18 mouse cellular contexts compared by ENCODE assay signal in genomic region chr14:58687814-58688213, GRCm38 (mm10).
"Had no signal": no experiment of that assay in that cellular context is flagged by ENCODE, and none has a peak within 500 bp of the region (broad histone marks: within the 10 kb centered on the region; RNA-seq: fewer than 3 reads in every experiment).

No protein-coding gene starts in this region.

- H3K9ac ChIP-seq: liver, postnatal 0 days; lung, embryonic 15.5 days; midbrain, embryonic 12.5 days; neural tube, embryonic 12.5 days; stomach, embryonic 15.5 days had no signal

- ATAC-seq: liver, postnatal 0 days; lung, postnatal 0 days; midbrain, embryonic 16.5 days had no signal

- H3K27me3 ChIP-seq: lung, embryonic 15.5 days; megakaryocyte, embryonic 14.5 days; midbrain, embryonic 12.5 days; neural tube, embryonic 12.5 days; stomach, embryonic 15.5 days had no signal

- H3K4me3 ChIP-seq: lung, embryonic 15.5 days; megakaryocyte, embryonic 14.5 days; midbrain, embryonic 12.5 days; neural tube, embryonic 12.5 days; stomach, embryonic 15.5 days had no signal

- H3K4me1 ChIP-seq: lung, embryonic 15.5 days; megakaryocyte, embryonic 14.5 days; midbrain, embryonic 12.5 days; neural tube, embryonic 12.5 days; stomach, embryonic 15.5 days had no signal

- H3K27ac ChIP-seq: lung, embryonic 15.5 days; macrophage; midbrain, embryonic 12.5 days; neural tube, embryonic 12.5 days; stomach, embryonic 15.5 days; stomach, postnatal 0 days had no signal

- DNase-seq: liver, postnatal 0 days; lung, adult 2 months; lung, postnatal 14 days; lung, postnatal 36 days; midbrain, embryonic 14.5 days; right cerebral cortex, postnatal 14 days; thymus, adult 2 months; thymus, postnatal 25 days; thymus, postnatal 4 days had no signal

- H3K36me3 ChIP-seq: lung, embryonic 15.5 days; midbrain, embryonic 12.5 days; neural tube, embryonic 12.5 days; stomach, embryonic 15.5 days had no signal

- H3K4me2 ChIP-seq: lung, embryonic 15.5 days; midbrain, embryonic 12.5 days; neural tube, embryonic 12.5 days; stomach, embryonic 15.5 days had no signal

- H3K9me3 ChIP-seq: lung, embryonic 15.5 days; megakaryocyte, embryonic 14.5 days; midbrain, embryonic 12.5 days; neural tube, embryonic 12.5 days; stomach, embryonic 15.5 days had no signal
